Mouse (Mus musculus) intestine, embryonic 14.5 days (tissue): ENCODE measurements at regions not wholly inside any gene's neighbourhood (a gene's known extent, or its start where the extent isn't known, plus 50 kb on each side); places are given as distances from the start of the nearest gene placed in this dataset.

Experiments used
- ATAC-seq: fragments of 200-750 bp; cut with Nextera tagmentation; replicated peaks from 2 replicates; pipeline ENCODE4 v1.8.0; 2017; ENCODE audit warnings: low read depth, moderate number of reproducible peaks, moderate TSS enrichment, moderate library complexity; ENCODE audit not compliant: low FRiP score, low TSS enrichment
- DNase-seq: peaks from one replicate; pipeline ENCODE4 v3.0.0-alpha.2; 2018; ENCODE audit warnings: low spot score
- H3K27ac ChIP-seq: fragments of 300-500 bp; sonication (generic); 2 replicates; pipeline ENCODE4 v1.5.1; 2014; ENCODE audit warnings: low read depth, mild to moderate bottlenecking, control low read depth
- H3K27me3 ChIP-seq: fragments of 300-500 bp; sonication (generic); replicated peaks from 2 replicates; pipeline ENCODE4 v1.6.1; 2014; ENCODE audit warnings: low read length, control low read depth; ENCODE audit not compliant: control insufficient read depth, insufficient read depth
- H3K36me3 ChIP-seq: fragments of 300-500 bp; sonication (generic); 2 replicates; pipeline ENCODE4 v1.6.1; 2014; ENCODE audit warnings: low read length, control low read depth; ENCODE audit not compliant: control insufficient read depth, insufficient read depth
- H3K4me1 ChIP-seq: fragments of 300-500 bp; sonication (generic); replicated peaks from 2 replicates; pipeline ENCODE4 v1.6.1; 2014; ENCODE audit warnings: low read length, control low read depth, mixed read lengths; ENCODE audit not compliant: control insufficient read depth, insufficient read depth
- H3K4me2 ChIP-seq: fragments of 300-500 bp; sonication (generic); 2 replicates; pipeline ENCODE4 v1.6.1; 2014; ENCODE audit warnings: low read length
- H3K4me3 ChIP-seq: fragments of 300-500 bp; sonication (generic); 2 replicates; pipeline ENCODE4 v1.5.1; 2014; ENCODE audit warnings: low read depth, low read length, control low read depth, mixed read lengths
- H3K9ac ChIP-seq: fragments of 300-500 bp; sonication (generic); 2 replicates; pipeline ENCODE4 v1.6.1; 2014; ENCODE audit warnings: mild to moderate bottlenecking, low read length
- H3K9me3 ChIP-seq: fragments of 300-500 bp; sonication (generic); 2 replicates; pipeline ENCODE4 v1.6.1; 2016; ENCODE audit warnings: low read length, control low read depth; ENCODE audit not compliant: control insufficient read depth
- WGBS: fragments of 180-500 bp; shearing (Covaris S2); extraction: QIAGEN DNeasy Blood & Tissue Kit; methylation state at CpG from one replicate; pipeline ENCODE4 v1.1.7; 2014; 5-methylcytosine and 5-hydroxymethylcytosine counted together

DNA sequence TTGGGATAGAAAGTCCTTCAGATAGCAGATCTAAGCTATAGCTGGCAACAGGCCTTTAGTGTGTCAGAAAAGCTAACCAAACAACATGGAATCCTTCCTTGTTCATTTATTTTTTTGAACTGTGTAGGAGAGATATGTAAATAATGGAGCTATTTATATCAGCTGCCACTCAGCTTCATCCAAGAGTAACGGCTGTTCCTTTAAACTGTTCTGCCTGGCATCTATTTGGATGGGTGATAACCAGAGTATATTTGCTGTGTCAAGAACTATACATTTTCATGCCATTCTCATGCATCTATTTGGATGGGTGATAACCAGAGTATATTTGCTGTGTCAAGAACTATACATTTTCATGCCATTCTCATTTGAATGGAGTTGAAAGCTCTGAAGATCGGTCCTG, 159.3 kb upstream of the BC030870 start:
- WGBS, result 47% methylated on average over 2 of the region's 2 CpGs
- H3K9me3 ChIP-seq, result no peaks in the 10 kb centered on the region
- no peak for DNase-seq

DNA sequence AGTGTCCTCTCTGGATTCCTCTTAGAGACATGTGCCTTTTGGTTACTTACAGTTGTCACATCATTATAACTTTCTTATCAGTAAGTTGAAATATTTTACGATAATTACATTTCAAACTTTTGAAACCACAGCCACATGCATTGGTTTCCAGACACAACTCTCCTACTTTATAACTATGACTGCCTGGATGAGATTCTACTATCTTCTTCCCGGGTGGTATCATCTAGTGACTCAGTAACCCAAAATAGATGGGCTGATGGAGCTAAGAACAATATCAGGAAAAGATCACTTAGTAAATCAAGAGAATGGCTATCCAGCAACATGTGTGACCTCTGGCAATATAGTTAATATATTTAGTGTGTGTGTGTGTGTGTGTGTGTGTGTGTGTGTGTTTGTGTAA, 151.0 kb upstream of the BC030870 start:
- Histone ChIP-seq H3K4me3 (no peak overlapping the region), H3K27ac (no peak overlapping the region), H3K36me3 (no peaks in the 10 kb centered on the region), H3K4me2 (no peak overlapping the region), H3K27me3 (no peaks in the 10 kb centered on the region), H3K9me3 (no peaks in the 10 kb centered on the region), H3K4me1 (no peaks in the 10 kb centered on the region), H3K9ac (no peak overlapping the region)
- ATAC-seq (no peak), DNase-seq (no peak)
- 80% methylated on average over 2 of the region's 2 CpGs for WGBS

More for the DNA sequence above, 159.3 kb upstream of the BC030870 start:
- ATAC-seq, result no peak
- H3K36me3 ChIP-seq, result no peaks in the 10 kb centered on the region
- no peak overlapping the region for H3K4me3 ChIP-seq
- H3K27me3 ChIP-seq, result no peaks in the 10 kb centered on the region
- H3K4me1 ChIP-seq, result no peaks in the 10 kb centered on the region
- no peak overlapping the region for H3K4me2 ChIP-seq
- no peak overlapping the region for H3K27ac ChIP-seq
- H3K9ac ChIP-seq, result no peak overlapping the region
